Mouse (Mus musculus) small intestine, adult 2 months (tissue): ENCODE measurements at regions not wholly inside any gene's neighbourhood (a gene's known extent, or its start where the extent isn't known, plus 50 kb on each side); places are given as distances from the start of the nearest gene placed in this dataset.

Source experiments
- CTCF ChIP-seq: fragments of 200-500 bp; IDR thresholded peaks from 2 replicates; pipeline ENCODE4 v1.5.1; 2012; ENCODE audit warnings: low read depth, mild to moderate bottlenecking, control low read depth, inconsistent platforms, low read length, moderate library complexity, mixed read lengths; ENCODE audit not compliant: insufficient replicate concordance, insufficient read length; ENCODE audit errors: extremely low read depth
- POLR2A ChIP-seq: fragments of 200-500 bp; IDR thresholded peaks from 2 replicates; pipeline ENCODE4 v1.6.1; 2012; ENCODE audit warnings: low read depth, mild to moderate bottlenecking, control low read depth, inconsistent platforms, low read length, moderate library complexity

DNA sequence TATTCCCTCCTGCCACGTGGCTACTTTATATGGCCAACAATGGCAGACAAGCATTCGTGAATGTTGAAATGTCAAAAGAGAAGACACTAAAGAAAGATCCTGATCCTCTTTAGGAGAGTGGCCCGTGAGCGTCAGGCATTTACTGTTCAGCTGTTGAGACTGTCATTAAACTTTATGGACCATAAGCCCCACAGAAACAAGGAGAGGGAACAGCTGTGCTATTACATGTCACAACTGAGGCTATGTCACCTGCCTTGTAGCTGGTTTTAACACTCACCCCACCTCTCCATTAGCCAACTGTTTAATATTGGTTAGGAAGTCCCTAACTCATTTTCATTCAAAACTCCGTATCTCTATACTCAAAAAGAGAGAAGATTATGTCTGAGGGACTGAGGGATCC lies 76.3 kb upstream of the 4932438A13Rik start:
- TF ChIP-seq CTCF: no peak
- no peak for TF ChIP-seq POLR2A
